Mouse (Mus musculus): ENCODE measurements around the gene 2010111I01Rik.
"Not testable (repeated sequence)": the region's sequence is repeated elsewhere in the genome, so short reads cannot be mapped to it uniquely, and the experiment has no call there.

The 2010111I01Rik gene

DNA sequence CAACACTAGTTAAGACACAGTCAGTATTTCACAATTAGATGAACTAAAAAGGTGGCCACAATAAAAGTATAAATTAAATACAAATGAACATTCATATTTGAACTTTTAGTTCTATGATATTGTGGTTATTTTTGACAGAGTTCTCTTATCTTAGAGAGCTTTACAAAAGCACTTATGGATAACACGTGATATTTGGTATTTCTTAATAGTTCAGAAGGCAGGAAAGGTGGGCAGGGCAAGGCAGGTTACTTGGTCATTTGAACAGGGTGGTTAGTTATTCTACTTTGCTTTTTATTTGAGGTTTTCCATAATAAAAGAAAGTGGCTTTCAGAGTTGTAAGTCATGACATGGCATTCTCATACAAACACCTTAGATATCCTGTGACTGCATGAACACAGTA lies 233.3 kb downstream of the 2010111I01Rik start:
- DNase-seq (ENCODE audit: low spot score), result no peak

DNA sequence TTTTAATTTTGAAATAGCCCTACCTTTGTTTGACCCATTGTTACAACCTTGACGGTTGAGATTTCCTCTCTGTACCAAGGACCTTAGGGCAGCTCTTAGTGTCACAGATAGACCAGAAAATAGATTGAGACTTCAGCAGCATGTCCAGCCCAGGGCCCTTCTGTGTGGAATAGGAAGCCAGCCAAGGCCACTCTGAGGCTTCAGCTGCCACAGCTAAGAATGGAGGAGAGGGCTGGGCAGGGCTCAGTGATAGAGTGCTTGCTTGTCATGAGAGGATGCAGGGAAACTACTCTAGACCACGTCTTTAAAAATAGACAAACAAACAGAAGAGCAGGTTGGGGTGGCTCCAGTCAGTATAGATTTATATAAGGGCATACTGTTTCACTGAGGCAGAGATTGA lies 234.9 kb downstream of the 2010111I01Rik start:
- no peak for DNase-seq (ENCODE audit: low spot score)

DNA sequence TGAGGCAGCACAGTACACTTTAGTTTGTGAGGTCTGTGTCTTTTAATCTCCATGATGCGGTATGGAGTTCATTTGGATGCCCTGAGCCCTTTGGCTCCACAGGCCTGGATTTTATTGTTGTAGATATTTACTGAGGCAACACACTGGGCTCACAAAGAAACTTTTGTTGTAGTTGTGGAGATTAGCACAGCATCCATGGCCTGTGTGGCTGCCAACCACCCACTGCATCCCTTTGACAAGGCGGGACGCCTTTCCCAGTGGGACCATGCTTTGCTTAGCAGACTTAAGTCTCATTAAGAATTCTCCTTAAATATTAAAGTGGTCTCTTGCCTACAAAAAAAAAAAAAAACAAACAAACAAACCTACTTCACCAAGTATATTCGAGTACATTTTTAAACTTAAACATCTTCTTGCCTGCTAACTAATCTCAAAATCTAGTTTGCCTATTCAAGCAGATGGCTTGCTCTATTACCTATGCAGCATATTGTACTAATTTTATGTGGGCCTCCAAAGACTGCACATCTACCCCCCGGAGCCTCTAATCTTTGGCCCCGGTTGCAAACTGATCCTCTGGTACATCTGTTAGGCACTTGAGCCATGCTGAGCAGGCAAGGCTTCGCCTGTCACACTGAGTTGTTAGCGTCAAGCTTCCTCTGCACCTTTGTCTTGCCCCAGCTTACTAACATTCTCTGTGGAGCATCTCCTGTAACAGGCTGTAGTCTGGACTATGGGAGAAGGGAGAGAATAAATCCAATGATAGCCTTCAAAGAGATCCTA lies 239.0 kb downstream of the 2010111I01Rik start:
- DNase-seq (ENCODE audit: low spot score), result peak; percentile 57

DNA sequence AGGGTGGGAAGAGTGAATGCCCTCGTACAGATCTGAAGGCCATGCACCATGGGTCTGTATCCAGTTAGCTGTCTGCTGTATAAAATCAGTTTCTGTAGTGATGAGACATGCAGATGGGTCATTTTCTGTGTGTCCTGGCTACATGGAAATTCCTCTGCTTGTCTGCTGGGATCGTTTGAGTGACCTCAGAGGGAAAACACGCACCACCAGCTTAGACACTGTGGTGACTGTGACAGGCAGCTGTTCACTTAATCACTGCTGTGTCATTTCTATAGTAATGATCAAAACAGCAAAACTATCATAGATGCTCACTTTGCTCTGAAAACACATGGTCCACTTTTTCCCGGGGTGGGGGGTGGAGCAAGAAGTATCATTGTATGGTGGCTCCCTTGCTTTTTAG lies 241.1 kb downstream of the 2010111I01Rik start:
- no peak for DNase-seq (ENCODE audit: low spot score)

DNA sequence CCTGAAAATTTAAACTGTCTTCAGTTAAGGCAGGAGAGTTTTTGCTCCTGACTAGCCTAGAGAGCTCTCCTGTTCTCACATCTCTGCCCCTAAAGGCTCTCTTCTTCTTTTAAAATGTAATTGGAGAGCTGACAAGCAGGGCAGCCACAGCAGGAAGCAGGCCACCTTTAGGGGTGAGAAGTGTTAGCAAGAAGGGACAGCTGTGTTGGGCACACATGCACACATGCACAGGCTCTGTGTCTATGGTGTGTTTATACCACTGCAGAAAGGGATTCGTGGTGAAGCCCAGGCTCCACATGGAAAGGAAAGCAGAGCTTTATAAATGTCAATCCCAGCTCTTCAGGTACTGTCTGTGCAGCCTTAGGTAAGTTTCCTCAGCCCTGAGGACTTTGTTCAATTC lies 241.7 kb downstream of the 2010111I01Rik start:
- DNase-seq (ENCODE audit: low spot score), result no peak

DNA sequence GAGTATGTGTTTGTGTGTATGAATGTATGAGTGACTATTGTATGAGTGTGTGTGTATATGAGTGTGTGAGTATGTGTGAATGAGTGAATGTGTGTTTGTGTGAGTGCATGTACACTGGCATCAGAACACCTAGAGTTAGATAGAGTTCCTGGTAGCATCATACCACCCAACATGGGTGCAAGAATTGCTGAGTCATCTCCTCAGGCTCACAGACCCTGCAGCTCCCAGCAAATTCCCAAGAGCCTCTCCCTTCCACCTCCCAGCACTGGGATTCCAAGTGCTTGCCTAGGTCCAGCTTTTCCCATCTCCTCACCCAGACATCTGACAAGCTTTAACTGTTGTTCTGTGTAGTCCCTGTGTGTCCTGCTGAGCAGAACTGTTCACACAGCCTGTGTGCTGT lies 251.8 kb downstream of the 2010111I01Rik start:
- no peak for DNase-seq (ENCODE audit: low spot score)

DNA sequence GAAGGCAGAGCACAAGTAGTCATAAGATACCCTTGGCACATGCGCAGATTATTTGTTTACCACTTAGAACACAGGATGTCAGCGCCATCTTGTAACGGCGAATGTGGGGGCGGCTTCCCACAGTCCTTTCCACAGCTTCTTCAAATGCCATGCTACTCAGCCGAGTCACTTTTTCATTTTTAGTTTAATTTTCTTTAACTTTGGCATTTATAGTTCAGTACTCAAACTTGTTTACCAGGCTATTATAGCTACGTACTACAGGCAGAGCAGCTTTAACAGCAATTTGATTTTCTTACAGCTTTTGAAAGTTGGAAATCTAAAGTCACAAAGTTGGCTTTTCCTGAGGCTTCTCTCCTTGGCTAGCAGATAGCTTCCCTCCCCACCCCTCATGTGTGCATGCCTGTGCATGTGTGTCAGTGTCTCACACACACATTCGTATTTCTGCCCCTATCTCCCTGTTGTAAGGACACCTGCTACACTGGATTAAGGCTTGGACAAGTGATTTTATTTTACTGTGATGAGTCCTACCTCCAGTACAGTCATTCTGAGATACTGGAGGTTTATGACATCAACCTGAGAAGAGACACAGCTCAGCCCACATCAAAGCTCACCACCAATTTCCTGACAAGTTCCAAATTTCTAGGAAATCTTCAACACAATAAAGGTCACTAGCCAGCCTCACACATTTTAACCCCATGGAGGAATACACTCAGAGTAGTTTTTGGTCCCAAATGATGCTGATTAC lies 258.5 kb downstream of the 2010111I01Rik start:
- DNase-seq (ENCODE audit: low spot score), result no peak

DNA sequence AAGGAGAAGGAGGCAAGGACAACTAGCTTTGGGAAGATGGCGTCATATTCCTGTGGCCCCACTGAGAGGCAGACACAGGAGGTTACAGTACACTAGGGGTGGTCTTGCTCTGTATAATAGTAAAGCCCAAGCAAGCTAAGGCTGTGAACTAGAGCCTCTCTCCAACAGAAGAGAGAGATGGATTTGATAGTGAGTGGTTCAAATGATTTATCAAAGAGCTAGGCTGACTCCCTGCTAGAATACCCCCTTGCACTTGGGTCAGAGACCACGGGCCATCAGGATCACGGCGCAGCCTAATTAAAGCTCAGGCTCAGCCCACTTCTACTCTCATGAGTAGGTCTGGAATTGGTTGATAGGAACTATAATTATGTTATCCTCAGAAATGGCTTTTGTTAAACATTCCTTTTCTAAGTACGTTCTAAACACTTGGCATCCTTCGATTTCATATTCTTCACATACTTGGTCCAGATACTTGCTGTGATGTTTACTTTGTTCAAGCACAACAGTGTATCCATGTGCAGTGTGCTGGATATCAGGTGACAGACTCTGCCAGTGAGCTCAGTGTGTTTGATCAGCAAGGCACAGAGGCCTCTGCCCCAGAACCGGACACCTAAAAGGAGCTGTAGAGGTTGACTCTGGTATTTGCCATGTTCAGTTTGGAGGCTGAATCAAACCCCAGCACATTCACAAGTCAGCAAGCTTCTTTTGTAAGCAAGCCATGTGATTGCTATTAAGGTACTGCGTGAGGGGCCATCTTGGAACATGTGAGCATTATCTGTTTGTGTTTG lies 261.3 kb downstream of the 2010111I01Rik start:
- no peak for DNase-seq (ENCODE audit: low spot score)

DNA sequence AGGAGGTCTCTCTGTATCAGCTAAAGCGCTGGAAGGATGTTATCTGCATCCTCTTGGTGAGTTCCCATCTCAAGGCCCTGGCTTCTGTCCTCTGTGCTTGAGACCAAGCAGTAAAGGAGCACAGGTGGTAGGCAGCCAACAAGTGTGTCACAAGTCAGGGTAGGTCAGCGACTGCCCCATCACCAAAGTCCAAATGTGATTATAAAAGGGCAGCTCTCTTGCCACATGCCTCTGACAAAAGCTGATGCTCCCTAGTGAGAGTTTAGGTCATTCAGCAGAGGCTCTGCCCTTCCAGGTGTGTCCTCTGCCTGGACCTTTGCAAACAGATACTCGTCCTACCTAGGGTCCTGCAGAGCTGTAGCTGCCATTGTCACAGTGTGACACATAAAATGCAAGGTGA lies 263.1 kb downstream of the 2010111I01Rik start:
- no peak for DNase-seq (ENCODE audit: low spot score)

DNA sequence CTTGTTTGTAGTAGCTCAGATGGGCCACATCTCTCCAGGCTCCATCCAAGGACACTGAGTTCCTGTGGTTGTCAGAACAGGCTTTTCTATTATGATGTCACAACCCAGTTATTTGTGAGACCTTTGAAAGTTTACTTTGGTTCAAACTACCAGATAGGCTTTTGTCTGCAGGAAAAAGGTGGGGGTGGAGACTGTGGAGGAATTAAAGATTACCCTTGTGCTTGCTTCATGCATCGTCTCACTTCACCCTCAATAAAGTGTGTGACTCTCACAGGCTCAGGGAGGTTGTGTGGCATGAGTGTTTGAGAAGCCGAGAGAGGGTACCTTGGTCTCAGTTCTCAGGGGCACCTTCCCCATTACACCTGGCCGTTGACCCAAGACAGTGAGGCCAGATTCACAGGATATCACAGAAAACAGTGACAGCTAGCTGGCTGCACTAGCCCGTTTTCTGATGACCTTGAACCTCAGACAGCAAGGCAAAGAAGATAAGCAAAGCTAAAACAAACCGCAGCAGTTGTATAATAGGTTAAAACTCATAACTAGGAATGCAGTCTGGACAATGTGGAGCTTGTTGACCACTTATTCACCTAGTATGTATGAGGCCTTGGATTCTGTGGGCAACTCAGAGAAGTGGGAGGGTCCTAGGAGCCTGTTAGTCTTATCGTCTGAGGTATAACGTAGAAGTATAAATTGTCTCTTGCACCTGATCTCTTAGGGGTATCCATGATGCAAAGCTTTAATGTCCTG lies 266.4 kb downstream of the 2010111I01Rik start:
- no peak for DNase-seq (ENCODE audit: low spot score)

DNA sequence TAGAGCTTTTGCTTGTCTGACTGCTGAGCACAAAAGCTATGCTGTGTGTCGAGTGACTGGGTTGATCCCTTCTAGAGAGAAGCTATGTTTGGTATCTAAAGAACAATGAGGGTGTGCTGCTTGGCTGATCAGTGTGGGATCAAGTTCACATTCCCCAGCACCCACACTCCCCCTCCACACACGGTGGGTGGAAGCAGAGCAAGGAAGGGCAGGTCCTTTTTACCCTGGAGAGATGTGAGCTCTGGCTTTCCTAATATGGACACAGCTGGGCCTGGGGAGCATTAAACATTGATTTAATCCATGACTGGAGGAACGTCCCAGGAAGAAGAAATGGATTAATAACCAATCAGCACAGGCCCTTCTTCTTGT lies 267.0 kb downstream of the 2010111I01Rik start:
- no peak for DNase-seq (ENCODE audit: low spot score)

DNA sequence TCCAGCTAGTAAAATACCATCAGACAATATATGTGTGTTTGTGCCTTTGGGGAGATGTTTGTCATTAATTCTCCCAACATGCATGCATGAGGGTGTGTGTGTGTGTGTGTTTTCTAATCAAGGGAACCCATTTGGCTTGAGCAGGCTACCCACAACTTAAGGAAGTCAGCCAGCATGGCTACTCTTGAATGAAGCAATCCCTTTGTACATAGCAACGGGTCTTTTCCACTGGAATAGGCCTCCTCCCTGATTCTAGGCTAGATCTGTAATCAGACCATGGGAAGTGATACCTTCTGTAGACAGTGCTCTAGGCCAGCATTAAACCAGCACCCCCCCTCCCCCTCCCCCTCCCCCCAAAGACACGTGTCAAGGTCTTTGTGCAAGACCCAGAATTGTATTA lies 267.9 kb downstream of the 2010111I01Rik start:
- no peak for DNase-seq (ENCODE audit: low spot score)

DNA sequence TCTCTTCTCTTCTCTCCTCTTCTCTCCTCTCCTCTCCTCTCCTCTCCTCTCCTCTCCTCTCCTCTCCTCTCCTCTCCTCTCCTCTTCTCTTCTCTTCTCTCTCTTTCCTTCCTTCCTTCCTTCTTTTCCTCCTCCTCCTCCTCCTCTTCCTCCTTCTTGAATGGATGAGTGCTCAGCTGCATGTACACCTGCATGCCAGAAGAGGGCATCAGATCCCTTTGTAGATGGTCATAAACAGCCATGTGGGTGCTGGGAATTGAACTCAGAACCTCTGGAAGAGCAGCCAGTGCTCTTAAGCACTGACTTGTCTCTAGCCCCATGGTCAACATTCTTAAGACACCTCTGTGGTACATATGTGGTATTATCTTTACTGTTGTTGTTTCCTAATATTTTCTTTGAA lies 269.8 kb downstream of the 2010111I01Rik start:
- not testable (repeated sequence) for DNase-seq (ENCODE audit: low spot score)

DNA sequence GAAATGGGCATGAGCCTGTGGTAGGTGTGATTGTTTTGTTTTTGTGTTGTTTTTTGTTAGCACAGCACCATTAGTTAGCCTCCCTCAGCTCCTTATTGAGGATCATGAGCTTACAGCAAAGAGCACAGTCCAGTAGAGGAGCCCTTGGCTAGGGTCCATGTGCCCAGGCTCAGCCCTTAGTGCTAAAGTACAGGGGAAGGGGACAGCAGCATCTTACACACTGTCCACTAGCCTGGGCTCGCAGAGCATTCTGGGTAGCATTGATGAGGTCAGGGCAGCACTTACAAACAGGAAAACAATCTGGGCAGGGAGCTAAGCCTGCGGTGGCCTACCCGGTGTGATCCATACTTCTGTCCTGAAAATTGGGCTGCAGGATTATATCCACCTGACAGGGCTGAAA lies 270.9 kb downstream of the 2010111I01Rik start:
- DNase-seq (ENCODE audit: low spot score), result no peak

DNA sequence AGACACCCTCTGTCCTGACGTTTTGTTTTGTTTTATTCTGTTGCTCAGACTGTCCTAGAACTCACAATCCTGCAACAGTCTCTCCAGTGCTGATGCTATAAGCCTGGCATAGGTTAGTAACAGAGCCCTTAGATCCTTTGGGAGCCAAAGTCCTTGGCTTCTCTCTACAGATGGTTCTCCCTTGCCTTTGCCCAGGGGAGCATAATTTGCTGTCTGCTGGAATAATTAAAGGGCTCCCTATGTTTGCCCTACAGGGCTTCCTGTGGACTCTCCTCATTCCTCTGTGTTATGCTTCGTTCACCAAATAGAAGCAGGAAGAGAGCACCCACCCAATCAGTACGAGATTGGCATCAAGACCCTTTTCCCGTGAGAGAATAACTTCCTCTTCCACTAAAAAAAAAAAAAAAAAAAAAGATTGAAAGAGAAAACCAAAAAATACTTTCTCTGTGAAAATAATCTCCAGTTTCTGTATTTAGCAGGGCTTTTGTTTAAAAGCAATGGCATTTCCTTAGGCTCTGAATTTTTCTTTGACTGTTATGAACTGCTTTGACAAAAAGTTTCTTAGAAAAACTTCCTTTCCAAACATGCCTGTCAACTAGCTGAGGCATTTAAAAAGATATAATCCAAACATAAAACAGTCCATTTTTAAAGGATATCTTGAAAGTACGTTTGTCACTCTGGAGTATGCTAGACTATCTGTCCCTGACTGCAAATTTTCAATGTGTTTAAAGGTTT lies 271.6 kb downstream of the 2010111I01Rik start:
- no peak for DNase-seq (ENCODE audit: low spot score)

DNA sequence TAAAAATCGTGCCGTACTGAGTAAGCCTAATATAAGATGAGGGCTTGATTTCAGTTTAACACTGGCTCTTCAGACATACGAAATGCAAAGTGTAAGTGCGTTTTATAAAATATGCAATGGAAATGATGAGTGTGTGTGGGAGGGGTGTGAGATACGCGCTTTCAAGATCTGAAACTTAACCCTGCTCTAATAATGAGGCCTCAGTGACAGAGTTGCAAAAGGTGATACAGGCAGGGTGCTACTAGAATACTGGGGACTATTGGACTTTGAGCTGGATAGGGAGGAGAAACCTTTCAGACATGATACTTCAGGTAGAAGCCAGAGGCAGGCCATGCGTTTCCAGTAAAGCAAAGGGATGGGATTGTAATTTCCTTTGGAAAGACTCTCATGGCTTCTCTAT lies 273.4 kb downstream of the 2010111I01Rik start:
- no peak for DNase-seq (ENCODE audit: low spot score)

DNA sequence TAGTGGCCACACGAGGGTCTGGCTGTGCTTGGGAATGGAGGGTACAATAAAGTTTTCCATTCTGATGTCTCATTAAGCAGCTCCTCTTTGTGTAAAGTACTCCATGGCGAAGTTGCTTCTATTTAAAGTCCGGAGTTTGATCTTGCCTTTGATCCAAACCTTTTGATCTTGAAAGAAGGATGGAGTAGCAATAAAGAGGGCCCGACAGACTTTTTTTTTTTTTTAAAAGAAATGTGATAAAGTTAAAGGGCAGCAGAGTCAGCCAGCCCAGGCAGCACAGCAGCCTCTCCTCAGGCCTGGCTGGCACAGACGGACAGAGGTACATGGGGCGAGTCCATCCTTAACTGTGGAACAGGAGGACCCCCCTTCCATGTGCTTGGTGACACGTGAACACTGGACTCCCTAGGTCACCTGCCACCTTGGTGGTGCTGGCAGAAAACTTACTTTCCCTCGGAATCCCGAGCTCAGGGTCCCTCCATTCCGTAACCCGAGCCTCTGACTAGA lies 274.7 kb downstream of the 2010111I01Rik start:
- peak; percentile 62 for DNase-seq (ENCODE audit: low spot score)

DNA sequence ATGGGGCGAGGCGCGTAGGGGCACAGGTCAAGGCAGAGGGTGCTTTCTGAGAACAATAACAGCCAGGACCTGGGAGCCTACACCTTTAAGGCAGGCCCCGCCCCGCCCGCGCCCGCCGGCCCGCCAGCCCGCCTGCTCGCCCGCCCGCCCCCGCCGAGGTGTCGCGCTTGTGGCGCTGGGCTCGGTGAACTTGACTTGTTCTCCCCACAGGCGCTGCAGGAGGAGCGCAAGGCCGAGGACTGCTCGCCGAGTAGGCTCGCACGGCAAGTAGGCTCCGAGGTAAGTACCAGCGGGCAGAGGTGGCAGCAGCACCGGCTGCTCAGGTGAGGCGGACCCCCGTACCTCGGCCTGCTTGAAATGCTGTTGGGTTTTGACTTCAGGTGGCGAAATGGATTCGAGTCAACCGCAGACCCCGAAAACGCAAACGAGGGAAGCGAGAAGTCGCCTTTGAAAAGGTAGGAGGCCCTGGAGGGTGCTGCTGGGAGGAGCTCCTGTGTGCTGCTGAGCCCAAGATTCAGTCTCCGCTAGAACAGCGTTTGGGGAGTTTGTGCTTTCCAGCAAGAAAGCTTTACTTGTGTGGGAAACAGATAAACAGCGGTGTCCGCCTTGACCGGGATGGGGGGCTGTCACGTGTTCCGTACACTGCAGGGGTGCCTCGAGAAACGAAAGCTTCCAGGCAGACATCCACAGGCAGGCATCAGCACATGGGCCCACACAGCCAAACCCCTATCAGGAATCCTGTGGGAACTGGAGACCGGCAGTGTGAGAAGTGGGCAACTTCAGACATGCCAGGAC lies 275.4 kb downstream of the 2010111I01Rik start:
- DNase-seq (ENCODE audit: low spot score), result peak; percentile 75

DNA sequence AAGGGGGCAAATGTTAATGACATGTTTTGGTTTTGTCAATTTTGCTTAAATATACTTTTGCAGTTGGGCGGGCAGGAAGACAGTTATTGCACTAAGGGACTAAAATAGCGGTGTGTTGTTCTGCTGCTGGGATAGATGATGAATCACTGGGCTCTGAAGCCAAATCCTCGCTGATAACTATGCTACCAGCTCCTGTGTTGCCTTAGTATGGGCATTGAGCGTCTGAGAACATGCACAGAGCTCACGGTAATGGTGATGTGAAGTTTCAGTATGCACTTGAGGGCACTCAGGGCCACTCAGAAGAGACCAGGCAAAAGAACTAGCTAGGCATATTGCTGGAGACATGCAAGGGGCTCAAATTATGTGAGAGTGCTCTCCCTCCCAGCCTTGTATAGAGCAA lies 276.1 kb downstream of the 2010111I01Rik start:
- no peak for DNase-seq (ENCODE audit: low spot score)

DNA sequence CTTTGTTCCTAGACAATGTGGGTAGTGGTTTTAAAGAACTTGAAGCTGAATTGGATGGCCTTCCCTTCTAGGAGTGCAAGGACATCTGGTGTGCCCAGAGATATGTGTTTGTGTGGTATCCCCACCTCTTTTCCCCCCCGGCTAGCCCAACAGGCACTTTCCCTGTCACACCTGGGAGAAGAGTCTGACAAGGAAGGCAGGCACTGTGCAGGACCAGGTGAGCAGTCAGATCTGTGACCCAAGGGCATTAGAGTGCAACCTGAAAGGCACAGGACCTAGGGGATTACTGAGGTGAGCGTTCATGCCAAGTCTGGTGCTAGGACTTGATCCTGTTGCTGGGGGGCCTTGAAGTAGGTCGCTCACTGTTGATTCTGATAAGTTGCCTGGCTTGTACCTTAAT lies 277.0 kb downstream of the 2010111I01Rik start:
- no peak for DNase-seq (ENCODE audit: low spot score)
